Mouse (Mus musculus) liver, embryonic 16.5 days (tissue): Measurements from ENCODE around the gene Sdk1. TPM values are rescaled to one million over a fixed set of nuclear protein-coding genes. Genes with fewer than 3 reads are reported as not detected.
A peak's percentile ranks its signal among the peaks of the same experiment; 100 is the strongest.

Experiments used
- ATAC-seq: fragments of 200-750 bp; cut with Nextera tagmentation; 2 replicates; pipeline ENCODE4 v1.8.0; 2017; ENCODE audit warnings: low read depth, mild to moderate bottlenecking, moderate number of reproducible peaks, moderate library complexity
- H3K27ac ChIP-seq: fragments of 300-500 bp; sonication (generic); 2 replicates; pipeline ENCODE4 v1.5.1; 2014; ENCODE audit warnings: mild to moderate bottlenecking, low read length
- H3K27me3 ChIP-seq: fragments of 300-500 bp; sonication (generic); 2 replicates; pipeline ENCODE4 v1.6.1; 2014; ENCODE audit warnings: low read depth, low read length, mixed read lengths; ENCODE audit not compliant: control insufficient read depth, insufficient read depth
- H3K36me3 ChIP-seq: fragments of 300-500 bp; sonication (generic); 2 replicates; pipeline ENCODE4 v1.6.1; 2014; ENCODE audit warnings: mild to moderate bottlenecking; ENCODE audit not compliant: control insufficient read depth, insufficient read depth
- H3K4me1 ChIP-seq: fragments of 300-500 bp; sonication (generic); 2 replicates; pipeline ENCODE4 v1.6.1; 2014; ENCODE audit warnings: low read depth, low read length, mixed read lengths; ENCODE audit not compliant: control insufficient read depth
- H3K4me2 ChIP-seq: fragments of 300-500 bp; sonication (generic); 2 replicates; pipeline ENCODE4 v1.6.1; 2014; ENCODE audit warnings: low read depth, low read length, mixed read lengths
- H3K4me3 ChIP-seq: fragments of 300-500 bp; sonication (generic); 2 replicates; pipeline ENCODE4 v1.5.1; 2014; ENCODE audit warnings: low read depth, mild to moderate bottlenecking, low read length
- H3K9ac ChIP-seq: fragments of 300-500 bp; sonication (generic); 2 replicates; pipeline ENCODE4 v1.6.1; 2014; ENCODE audit warnings: low read depth, low read length
- H3K9me3 ChIP-seq: fragments of 300-500 bp; sonication (generic); replicated peaks from 2 replicates; pipeline ENCODE4 v1.6.1; 2016; ENCODE audit warnings: low read length; ENCODE audit not compliant: control insufficient read depth
- WGBS: fragments of 180-500 bp; shearing (Covaris S2); extraction: QIAGEN DNeasy Blood & Tissue Kit; methylation state at CpG from one replicate; pipeline ENCODE4 v1.1.7; 2014; ENCODE audit not compliant: insufficient replicate concordance; 5-methylcytosine and 5-hydroxymethylcytosine counted together
- polyA plus RNA-seq: library from polyadenylated mRNA; unstranded; fragments of >200 nt; fragmentation: Nextera tagmentation; extraction: Ambion mirVana; gene quantifications from 2 replicates; pipeline ENCODE4 v1.2.1, GENCODE M21; 2015

Sdk1 gene
- polyA plus RNA-seq, 1 experiment from 2014 or later = 0.22 TPM

- Histone ChIP-seq H3K27me3 (no peaks in the 10 kb centered on the region), H3K4me3 (no peak overlapping the region), H3K4me1 (no peaks in the 10 kb centered on the region), H3K9ac (no peak overlapping the region), H3K4me2 (no peak overlapping the region), H3K36me3 (no peaks in the 10 kb centered on the region), H3K27ac (no peak overlapping the region), H3K9me3 (no peaks in the 10 kb centered on the region)
- ATAC-seq = no peak
- WGBS = 44% methylated on average over 3 of the region's 3 CpGs
Measured at GRCm38 (mm10) chr5:141363956-141364355, 122.7 kb downstream of the Sdk1 start.

GRCm38 (mm10) chr5:141368567-141368966 lies 127.3 kb downstream of the Sdk1 start:
- H3K27me3 ChIP-seq = no peaks in the 10 kb centered on the region
- peak; percentile 47; the same call in 1 of the 2 replicates for ATAC-seq
- no peaks in the 10 kb centered on the region for H3K4me1 ChIP-seq
- H3K27ac ChIP-seq = no peak overlapping the region
- H3K9ac ChIP-seq = no peak overlapping the region
- no peak overlapping the region for H3K4me3 ChIP-seq
- no peak overlapping the region for H3K4me2 ChIP-seq
- 56% methylated on average over 4 of the region's 4 CpGs for WGBS
- no peaks in the 10 kb centered on the region for H3K36me3 ChIP-seq
- H3K9me3 ChIP-seq = no peaks in the 10 kb centered on the region

DNA sequence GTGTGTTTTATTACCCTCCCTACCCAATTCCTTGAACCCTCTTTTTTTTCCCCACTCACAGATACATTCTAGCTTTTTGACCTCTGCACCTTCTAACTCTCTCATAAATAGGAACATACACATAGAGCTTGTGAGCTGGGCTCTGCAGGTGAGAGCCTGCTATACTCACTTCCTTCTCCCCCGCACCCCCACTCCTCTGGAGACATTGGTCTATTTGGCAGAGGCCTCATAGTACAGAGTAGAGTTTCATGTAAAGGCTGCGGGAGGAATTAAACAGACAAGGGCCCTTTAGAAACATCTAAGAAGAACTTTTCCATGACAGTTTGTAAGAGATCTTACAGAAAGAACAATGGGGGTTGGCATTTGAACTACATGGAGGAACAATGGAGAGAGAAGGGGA lies 133.5 kb downstream of the Sdk1 start:
- Histone ChIP-seq H3K4me1 (no peaks in the 10 kb centered on the region), H3K36me3 (no peaks in the 10 kb centered on the region), H3K9me3 (no peaks in the 10 kb centered on the region), H3K9ac (no peak overlapping the region), H3K27me3 (no peaks in the 10 kb centered on the region), H3K4me2 (no peak overlapping the region), H3K4me3 (no peak overlapping the region), H3K27ac (no peak overlapping the region)
- WGBS = 55% methylated on average over 2 of the region's 2 CpGs
- ATAC-seq = no peak

- H3K9ac ChIP-seq = no peak overlapping the region
- 52% methylated on average over 9 of the region's 9 CpGs for WGBS
- H3K27ac ChIP-seq = no peak overlapping the region
- no peaks in the 10 kb centered on the region for H3K27me3 ChIP-seq
- H3K4me2 ChIP-seq = peak overlapping the region; percentile 24; the same call in 1 of the 2 replicates
- H3K9me3 ChIP-seq = no peaks in the 10 kb centered on the region
- ATAC-seq = no peak; the same call in 1 of the 2 replicates
- no peaks in the 10 kb centered on the region for H3K36me3 ChIP-seq
- H3K4me1 ChIP-seq = no peaks in the 10 kb centered on the region
- H3K4me3 ChIP-seq = peak overlapping the region; percentile 15; the same call in 1 of the 2 replicates
Measured at GRCm38 (mm10) chr5:141379836-141380773, 138.8 kb downstream of the Sdk1 start.

DNA sequence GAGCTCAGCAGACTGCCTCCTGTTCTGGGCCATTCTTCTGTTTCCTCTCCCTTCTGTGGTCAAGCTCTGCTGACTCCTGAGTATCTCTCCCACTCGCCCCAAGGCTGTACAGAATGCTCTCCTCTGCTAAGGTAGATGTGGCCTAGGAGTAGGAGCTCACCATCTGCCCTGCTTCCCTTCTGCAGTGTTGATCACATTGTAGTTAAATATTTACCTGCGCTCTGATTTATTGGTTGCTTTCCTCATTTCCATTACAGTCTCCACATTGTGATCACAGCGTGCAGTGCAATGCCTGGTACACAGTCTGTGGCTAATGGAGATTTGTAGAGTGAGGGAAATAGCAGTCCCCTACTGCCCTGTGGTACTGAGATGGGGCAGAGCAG lies 139.5 kb downstream of the Sdk1 start:
- H3K27ac ChIP-seq = no peak overlapping the region

GRCm38 (mm10) chr5:141381581-141381980 lies 140.3 kb downstream of the Sdk1 start:
- WGBS = 59% methylated on average over 7 of the region's 7 CpGs
- no peak for ATAC-seq
- H3K4me1 ChIP-seq = no peaks in the 10 kb centered on the region
- H3K27ac ChIP-seq = no peak overlapping the region
- H3K4me2 ChIP-seq = no peak overlapping the region
- H3K4me3 ChIP-seq = no peak overlapping the region
- no peaks in the 10 kb centered on the region for H3K27me3 ChIP-seq
- no peaks in the 10 kb centered on the region for H3K9me3 ChIP-seq
- no peaks in the 10 kb centered on the region for H3K36me3 ChIP-seq
- no peak overlapping the region for H3K9ac ChIP-seq

More for the DNA sequence above, 139.5 kb downstream of the Sdk1 start:
- WGBS = 51% methylated on average over 3 of the region's 3 CpGs
- Histone ChIP-seq H3K4me1 (no peaks in the 10 kb centered on the region), H3K36me3 (no peaks in the 10 kb centered on the region), H3K27me3 (no peaks in the 10 kb centered on the region), H3K4me2 (peak overlapping the region; percentile 24; the same call in 1 of the 2 replicates), H3K9ac (no peak overlapping the region), H3K9me3 (no peaks in the 10 kb centered on the region), H3K4me3 (peak overlapping the region; percentile 15; the same call in 1 of the 2 replicates)
- peak; percentile 62; the same call in 1 of the 2 replicates for ATAC-seq

GRCm38 (mm10) chr5:141382246-141382835 lies 141.1 kb downstream of the Sdk1 start:
- WGBS = 67% methylated on average over 5 of the region's 5 CpGs
- Histone ChIP-seq H3K9ac (no peak overlapping the region), H3K9me3 (no peaks in the 10 kb centered on the region), H3K4me2 (no peak overlapping the region), H3K27ac (no peak overlapping the region), H3K4me1 (no peaks in the 10 kb centered on the region), H3K36me3 (no peaks in the 10 kb centered on the region), H3K4me3 (no peak overlapping the region), H3K27me3 (no peaks in the 10 kb centered on the region)
- no peak for ATAC-seq

DNA sequence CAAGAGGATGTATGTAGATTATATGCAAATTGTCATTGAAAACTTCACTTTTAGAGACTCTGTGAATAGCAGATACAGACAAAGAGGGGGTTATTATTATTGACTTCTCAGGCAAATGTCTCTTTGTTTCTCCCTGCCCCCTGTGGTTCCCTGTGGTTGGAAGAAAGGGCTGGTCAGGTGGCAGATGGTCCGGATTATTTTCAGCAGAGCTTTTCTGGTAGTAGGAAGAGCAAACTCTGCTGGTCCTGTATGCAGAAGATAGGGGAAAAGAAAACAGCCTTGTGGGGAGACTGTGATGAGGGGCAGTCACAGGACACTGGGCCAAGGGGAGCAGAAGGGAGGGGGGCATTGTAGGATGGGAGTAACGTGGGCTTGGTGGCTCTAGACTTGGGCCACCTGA lies 147.2 kb downstream of the Sdk1 start:
- no peak for ATAC-seq
- 50% methylated on average over 2 of the region's 2 CpGs for WGBS
- Histone ChIP-seq H3K27ac (no peak overlapping the region), H3K36me3 (no peaks in the 10 kb centered on the region), H3K4me1 (no peaks in the 10 kb centered on the region), H3K4me2 (no peak overlapping the region), H3K9me3 (no peaks in the 10 kb centered on the region), H3K9ac (no peak overlapping the region), H3K27me3 (no peaks in the 10 kb centered on the region), H3K4me3 (no peak overlapping the region)

- no peak overlapping the region for H3K9ac ChIP-seq
- ATAC-seq = no peak
- no peak overlapping the region for H3K4me2 ChIP-seq
- H3K36me3 ChIP-seq = no peaks in the 10 kb centered on the region
- no peaks in the 10 kb centered on the region for H3K27me3 ChIP-seq
- H3K9me3 ChIP-seq = no peaks in the 10 kb centered on the region
- H3K4me1 ChIP-seq = no peaks in the 10 kb centered on the region
- H3K4me3 ChIP-seq = no peak overlapping the region
- WGBS = 51% methylated on average over 4 of the region's 4 CpGs
- no peak overlapping the region for H3K27ac ChIP-seq
Measured at GRCm38 (mm10) chr5:141390541-141390940, 149.3 kb downstream of the Sdk1 start.
